Mouse (Mus musculus): ENCODE data around the gene Capg.

- TF ChIP-seq POLR2A (IDR thresholded peaks at IDR 0.05; ENCODE audit: insufficient read depth, low read depth, low read length), result no peak
- TF ChIP-seq CTCF (IDR thresholded peaks at IDR 0.05; ENCODE audit: insufficient read depth, low read depth, low read length), result no peak
Measured at GRCm38 (mm10) chr6:72513071-72513440, 31.1 kb upstream of the Capg start.

All from olfactory bulb, adult 2 months (tissue).